Comparison of ENCODE assay signal across 11 mouse cellular contexts in the genomic region with DNA sequence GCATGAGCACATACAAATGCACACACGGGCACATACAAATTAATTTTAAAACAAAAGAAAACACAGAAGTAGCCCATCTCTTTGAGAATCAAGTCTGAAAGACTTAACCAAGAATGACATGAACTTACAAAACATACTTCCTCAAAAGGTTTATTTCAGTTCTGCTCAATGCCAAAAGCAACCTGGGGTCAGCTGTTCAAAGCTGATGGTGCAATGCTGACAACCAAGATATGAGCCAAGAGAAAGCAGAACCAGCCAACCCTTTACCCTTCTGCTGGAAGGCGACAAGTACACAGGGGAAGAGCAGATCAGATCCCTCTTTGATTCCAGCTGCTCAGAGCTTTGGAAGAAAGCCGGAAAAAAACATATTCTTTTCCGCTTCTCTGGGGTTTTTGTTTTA. TPM values are rescaled to one million over a fixed set of nuclear protein-coding genes. Genes with fewer than 3 reads are reported as not detected.
A peak's percentile ranks its signal among the peaks of the same experiment; 100 is the strongest.
DNase-seq lines count a peak whose midpoint lies in the region; ATAC-seq and TF ChIP-seq lines count a peak whose summit lies in the region.
"Had no signal": no experiment of that assay in that cellular context is flagged by ENCODE, and none has a peak within 500 bp of the region (broad histone marks: within the 10 kb centered on the region; RNA-seq: fewer than 3 reads in every experiment).

No protein-coding gene starts in this region.

- H3K9me3 ChIP-seq in CH12.LX (replicated peaks; ENCODE audit: low read length) = no peaks in the 10 kb centered on the region
- no peaks in the 10 kb centered on the region for H3K9me3 ChIP-seq in heart, embryonic 15.5 days (replicated peaks)
- H3K9me3 ChIP-seq: lung, embryonic 15.5 days had no signal

- 61% methylated on average over 4 of the region's 4 CpGs for WGBS in heart, embryonic 15.5 days

- in situ Hi-C loops in CH12.LX (cut with MboI; ENCODE audit: low pct_ligation_motif_present, low pct_unique_long_range_greater_than_20kb, low sequenced_read_pairs) = no loop called here

- H3K27ac ChIP-seq in CH12.LX (ENCODE audit: insufficient read depth, low read depth) = peak overlapping the region; percentile 14; the same call in 1 of the 2 replicates
- peak overlapping the region; percentile 1; the same call in 1 of the 2 replicates for H3K27ac ChIP-seq in heart, embryonic 15.5 days
- H3K27ac ChIP-seq: hindbrain, embryonic 10.5 days; lung, embryonic 15.5 days had no signal

- H3K4me2 ChIP-seq in CH12.LX (ENCODE audit: insufficient read depth, low read depth, poor library complexity, severe bottlenecking) = no peak overlapping the region
- H3K4me2 ChIP-seq in heart, embryonic 15.5 days = no peak overlapping the region
- H3K4me2 ChIP-seq: lung, embryonic 15.5 days had no signal

- ATAC-seq in heart, embryonic 15.5 days (replicated peaks; ENCODE audit: insufficient number of reproducible peaks, insufficient read depth, low FRiP score, low read depth) = no peak

- peaks cover 24 to 69% of the 10 kb centered on the region in 2 experiments for H3K36me3 ChIP-seq in CH12.LX (replicated peaks in 1 of 2; ENCODE audit: control insufficient read depth in 1 of 2, insufficient read depth in 1 of 2, low read length in 1 of 2)
- H3K36me3 ChIP-seq in heart, embryonic 15.5 days = peaks cover 8% of the 10 kb centered on the region

- dilution Hi-C loops in CH12.LX (cut with MboI; ENCODE audit: extremely low pct_ligation_motif_present, extremely low pct_unique_long_range_greater_than_20kb, low sequenced_read_pairs) = no loop called here

- peak; percentile 48 for DNase-seq in gastrocnemius, postnatal 25 days
- no peak for DNase-seq in gastrocnemius, postnatal 10 days
- peak; percentile 73 for DNase-seq in CH12.LX (ENCODE audit: extremely low read depth)
- peak; percentile 29 to 50 for DNase-seq in lung, postnatal 4 days
- no peak for DNase-seq in ovary, postnatal 14 days (ENCODE audit: low spot score)
- DNase-seq in urinary bladder, postnatal 4 days (ENCODE audit: low spot score in 2 of 2) = no peak
- no peak for DNase-seq in left cerebral cortex, postnatal 10 days (ENCODE audit: extremely low spot score in 1 of 2, low spot score in 2 of 2)

- no peaks in the 10 kb centered on the region for H3K27me3 ChIP-seq in CH12.LX (replicated peaks)
- H3K27me3 ChIP-seq in heart, embryonic 15.5 days = no peaks in the 10 kb centered on the region
- H3K27me3 ChIP-seq: lung, embryonic 15.5 days had no signal

- peaks cover 98% of the 10 kb centered on the region for H3K79me2 ChIP-seq in CH12.LX (replicated peaks; ENCODE audit: control insufficient read depth, extremely low read depth, insufficient read depth, poor library complexity, severe bottlenecking)

- peak overlapping the region; percentile 7; the same call in 1 of the 2 replicates for H3K9ac ChIP-seq in CH12.LX (ENCODE audit: insufficient read depth, low read depth)
- H3K9ac ChIP-seq in heart, embryonic 15.5 days = no peak overlapping the region
- H3K9ac ChIP-seq: lung, embryonic 15.5 days had no signal

- peaks cover 21 to 72% of the 10 kb centered on the region in 2 experiments for H3K4me1 ChIP-seq in CH12.LX (ENCODE audit: control insufficient read depth in 1 of 2, insufficient read depth in 2 of 2)
- H3K4me1 ChIP-seq in heart, embryonic 15.5 days (replicated peaks) = peaks cover 13% of the 10 kb centered on the region
- H3K4me1 ChIP-seq: hindbrain, embryonic 10.5 days; lung, embryonic 15.5 days had no signal

- intact Hi-C loops in left cerebral cortex, postnatal 10 days (cut with DNase I) = no loop called here

- TF ChIP-seq EP300 in CH12.LX (IDR thresholded peaks at IDR 0.05; ENCODE audit: low read length) = peak; percentile 50; the same call in 1 of the 2 replicates

- TF ChIP-seq CTCF in CH12.LX (conservative IDR thresholded peaks at IDR 0.05 in 1 of 2, IDR thresholded peaks at IDR 0.05 in 1 of 2; ENCODE audit: low read depth in 2 of 2, low read length in 2 of 2) = no peak

- no peak for TF ChIP-seq POLR2A in CH12.LX (IDR thresholded peaks at IDR 0.05; ENCODE audit: low read depth, low read length)

- H3K4me3 ChIP-seq in CH12.LX (replicated peaks in 1 of 3; ENCODE audit: low read depth in 2 of 3, low read length in 2 of 3, poor library complexity in 1 of 3) = no peak overlapping the region
- no peak overlapping the region for H3K4me3 ChIP-seq in heart, embryonic 15.5 days
- H3K4me3 ChIP-seq: hindbrain, embryonic 10.5 days; lung, embryonic 15.5 days had no signal

- no peak for TF ChIP-seq RAD21 in CH12.LX (IDR thresholded peaks at IDR 0.05; ENCODE audit: low read depth, low read length)

TF ChIP-seq in CH12.LX, 34 proteins besides CTCF, POLR2A, EP300 and RAD21:
- TF ChIP-seq MAX (IDR thresholded peaks at IDR 0.05; ENCODE audit: low read length) (no peak), MEF2A (IDR thresholded peaks at IDR 0.05; ENCODE audit: borderline replicate concordance, low read depth, low read length) (no peak), GABPA (IDR thresholded peaks at IDR 0.05; ENCODE audit: insufficient replicate concordance, low read depth, low read length) (no peak), MAZ (IDR thresholded peaks at IDR 0.05; ENCODE audit: low read depth, low read length) (no peak), UBTF (IDR thresholded peaks at IDR 0.05; ENCODE audit: low read depth, low read length) (no peak), MYC (IDR thresholded peaks at IDR 0.05; ENCODE audit: low read depth, low read length) (0 out of 2 replicates have a peak, but pooled peaks have one; percentile 12), ZMIZ1 (IDR thresholded peaks at IDR 0.05; ENCODE audit: low read depth, low read length) (no peak), JUND (conservative IDR thresholded peaks at IDR 0.05; ENCODE audit: low read depth, low read length) (no peak), JUN (IDR thresholded peaks at IDR 0.05; ENCODE audit: insufficient read depth, low read depth, low read length) (no peak), ELF1 (IDR thresholded peaks at IDR 0.05; ENCODE audit: low read depth, low read length) (no peak), MAFK (IDR thresholded peaks at IDR 0.05; ENCODE audit: insufficient replicate concordance, low read length) (no peak), SIN3A (IDR thresholded peaks at IDR 0.05; ENCODE audit: low read length) (peak; percentile 49), ETS1 (conservative IDR thresholded peaks at IDR 0.05; ENCODE audit: low read depth, low read length) (no peak; the same call in 1 of the 2 replicates), POLR2AphosphoS2 (IDR thresholded peaks at IDR 0.05; ENCODE audit: low read depth, low read length) (no peak), KAT2A (IDR thresholded peaks at IDR 0.05; ENCODE audit: insufficient replicate concordance, low read length) (no peak), IRF4 (IDR thresholded peaks at IDR 0.05; ENCODE audit: low read depth, low read length) (0 out of 2 replicates have a peak, but pooled peaks have one; percentile 9), E2F4 (IDR thresholded peaks at IDR 0.05; ENCODE audit: insufficient replicate concordance, low read depth, low read length) (no peak), RCOR1 (conservative IDR thresholded peaks at IDR 0.05; ENCODE audit: low read depth, low read length) (no peak), TBP (conservative IDR thresholded peaks at IDR 0.05; ENCODE audit: low read depth, low read length) (0 out of 2 replicates have a peak, but pooled peaks have one; percentile 23), PAX5 (IDR thresholded peaks at IDR 0.05; ENCODE audit: low read length) (no peak), CHD1 (IDR thresholded peaks at IDR 0.05; ENCODE audit: low read depth, low read length) (no peak)

RNA-seq across cellular contexts. Expression of gene Ube2l3, which starts 21.1 kb away (rescaled TPM):
- 100 to 1,000 TPM; 129 to 132 TPM for total RNA-seq in gastrocnemius, postnatal 25 days (2021)
- total RNA-seq in gastrocnemius, postnatal 10 days (2021) = 100 to 1,000 TPM; 163 to 166 TPM
- total RNA-seq in CH12.LX (2012; rRNA removed) (156 and 229 TPM in 2 replicates), CH12.LX (2014; rRNA removed) (302 and 354 TPM in 2 replicates)
- 377 and 386 TPM in 2 replicates for polyA plus RNA-seq in CH12.LX (2012; ENCODE audit: insufficient read length, low read depth)
- 255 and 264 TPM in 2 replicates for polyA plus RNA-seq in heart, embryonic 15.5 days (2015; fragmentation: Nextera tagmentation; extraction: Ambion mirVana)
- 100 to 1,000 TPM; 149 to 151 TPM for total RNA-seq in left cerebral cortex, postnatal 10 days (2021)

RNA-seq across cellular contexts. Expression of gene Rimbp3, which starts 27.0 kb away (rescaled TPM):
- total RNA-seq in gastrocnemius, postnatal 25 days (2021) = not detected
- total RNA-seq in gastrocnemius, postnatal 10 days (2021) = under 1 TPM; 0.11 to 0.19 TPM
- total RNA-seq in CH12.LX (2012; rRNA removed) = 0.21 and 0.34 TPM in 2 replicates
- total RNA-seq in CH12.LX (2014; rRNA removed) = 0.09 TPM in 1 of 2 replicates, not detected in the other
- 0.06 and 0.08 TPM in 2 replicates for polyA plus RNA-seq in CH12.LX (2012; ENCODE audit: insufficient read length, low read depth)
- polyA plus RNA-seq in heart, embryonic 15.5 days (2015; fragmentation: Nextera tagmentation; extraction: Ambion mirVana) = 0.13 and 0.30 TPM in 2 replicates
- total RNA-seq in left cerebral cortex, postnatal 10 days (2021) = 1 to 10 TPM; 1.7 to 1.9 TPM
- total RNA-seq: adrenal gland, postnatal 36 days had no signal

RNA-seq across cellular contexts. Expression of gene Ccdc116, which starts 34.4 kb away (rescaled TPM):
- total RNA-seq in gastrocnemius, postnatal 25 days (2021) = under 1 TPM in 1 of 2 experiments, not detected in 1; 0.19 TPM
- under 1 TPM; 0.29 to 0.54 TPM for total RNA-seq in gastrocnemius, postnatal 10 days (2021)
- 4.4 and 6.4 TPM in 2 replicates for total RNA-seq in CH12.LX (2012; rRNA removed)
- 7.5 and 8.9 TPM in 2 replicates for total RNA-seq in CH12.LX (2014; rRNA removed)
- polyA plus RNA-seq in CH12.LX (2012; ENCODE audit: insufficient read length, low read depth) = 7.7 and 9.7 TPM in 2 replicates
- 0.16 and 0.34 TPM in 2 replicates for polyA plus RNA-seq in heart, embryonic 15.5 days (2015; fragmentation: Nextera tagmentation; extraction: Ambion mirVana)
- 1 to 10 TPM; 7.7 to 8.7 TPM for total RNA-seq in left cerebral cortex, postnatal 10 days (2021)

RNA-seq across cellular contexts. Expression of gene Ydjc, which starts 37.0 kb away (rescaled TPM):
- total RNA-seq in gastrocnemius, postnatal 25 days (2021) = under 1 TPM in 1 of 2 experiments, not detected in 1; 0.29 TPM
- total RNA-seq in gastrocnemius, postnatal 10 days (2021) = 1 to 10 TPM in 1 of 2 experiments, under 1 TPM in 1; 0.61 to 1.2 TPM
- total RNA-seq in CH12.LX (2012; rRNA removed) (68.0 and 70.9 TPM in 2 replicates), CH12.LX (2014; rRNA removed) (48.9 and 54.3 TPM in 2 replicates)
- polyA plus RNA-seq in CH12.LX (2012; ENCODE audit: insufficient read length, low read depth) = 63.4 and 65.3 TPM in 2 replicates
- 4.5 and 6.6 TPM in 2 replicates for polyA plus RNA-seq in heart, embryonic 15.5 days (2015; fragmentation: Nextera tagmentation; extraction: Ambion mirVana)
- total RNA-seq in left cerebral cortex, postnatal 10 days (2021) = 10 to 100 TPM; 49.7 to 52.4 TPM

RNA-seq across cellular contexts. Expression of gene Sdf2l1, which starts 49.2 kb away (rescaled TPM):
- total RNA-seq in gastrocnemius, postnatal 25 days (2021) = 1 to 10 TPM; 5.4 to 7.5 TPM
- total RNA-seq in gastrocnemius, postnatal 10 days (2021) = 1 to 10 TPM; 4.4 to 5.3 TPM
- 235 and 348 TPM in 2 replicates for total RNA-seq in CH12.LX (2012; rRNA removed)
- total RNA-seq in CH12.LX (2014; rRNA removed) = 159 and 168 TPM in 2 replicates
- 159 and 165 TPM in 2 replicates for polyA plus RNA-seq in CH12.LX (2012; ENCODE audit: insufficient read length, low read depth)
- 41.7 and 58.8 TPM in 2 replicates for polyA plus RNA-seq in heart, embryonic 15.5 days (2015; fragmentation: Nextera tagmentation; extraction: Ambion mirVana)
- total RNA-seq in left cerebral cortex, postnatal 10 days (2021) = 10 to 100 TPM; 10.5 to 11.5 TPM

Comparison
In these comparisons a context has a peak if more than half of its experiments do, and no peak if none do; other contexts are left out.
1. DNase-seq: peak in gastrocnemius, postnatal 25 days (single experiment), CH12.LX (single experiment) and lung, postnatal 4 days (2 of 2); none in gastrocnemius, postnatal 10 days (single experiment), ovary, postnatal 14 days (single experiment), urinary bladder, postnatal 4 days (0 of 2) and left cerebral cortex, postnatal 10 days (0 of 2).